Mouse (Mus musculus): ENCODE data around the gene Fam47e. TPM values are rescaled to one million over a fixed set of nuclear protein-coding genes. Genes with fewer than 3 reads are reported as not detected.
"Not testable (repeated sequence)": the region's sequence is repeated elsewhere in the genome, so short reads cannot be mapped to it uniquely, and the experiment has no call there.

Fam47e gene
- not detected in 2 replicates for total RNA-seq (2017)

DNA sequence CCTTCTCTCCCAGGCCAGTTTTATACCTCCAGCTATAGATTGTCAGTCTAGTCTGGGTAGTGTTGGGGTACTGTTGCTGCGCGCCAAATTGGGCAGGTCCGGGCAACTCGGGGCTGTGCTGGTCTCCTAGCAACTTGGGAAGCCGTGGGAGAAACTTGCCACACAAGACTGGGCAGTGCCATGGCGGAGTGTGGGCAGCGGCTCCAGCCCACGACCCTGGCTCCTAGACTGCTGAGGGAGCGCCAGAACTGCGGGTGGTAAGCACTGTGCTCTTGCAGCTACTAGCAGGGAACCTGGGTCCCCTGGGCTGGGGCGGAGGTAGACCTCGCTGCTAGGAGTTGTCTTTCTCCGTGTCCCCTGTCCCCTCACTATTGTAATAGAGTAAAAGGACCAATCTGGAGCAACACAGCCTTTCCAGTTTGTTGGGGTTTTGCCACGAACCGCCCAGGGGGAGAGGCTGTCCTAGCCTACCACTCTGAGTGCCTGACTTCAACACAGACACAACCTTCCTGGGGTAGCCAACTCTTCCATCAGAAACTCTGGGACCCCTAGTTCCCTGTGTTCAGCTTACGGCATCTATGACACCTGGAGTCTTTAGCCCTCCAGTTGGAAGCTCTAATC is at the start of gene Fam47e:
TSS of gene Fam47e (plus strand) at position 179 of the 621 bp plus-strand sequence.
- peak; percentile 39; the same call in 1 of the 2 replicates for ATAC-seq (replicated peaks; ENCODE audit: low read depth, poor library complexity, severe bottlenecking)

DNA sequence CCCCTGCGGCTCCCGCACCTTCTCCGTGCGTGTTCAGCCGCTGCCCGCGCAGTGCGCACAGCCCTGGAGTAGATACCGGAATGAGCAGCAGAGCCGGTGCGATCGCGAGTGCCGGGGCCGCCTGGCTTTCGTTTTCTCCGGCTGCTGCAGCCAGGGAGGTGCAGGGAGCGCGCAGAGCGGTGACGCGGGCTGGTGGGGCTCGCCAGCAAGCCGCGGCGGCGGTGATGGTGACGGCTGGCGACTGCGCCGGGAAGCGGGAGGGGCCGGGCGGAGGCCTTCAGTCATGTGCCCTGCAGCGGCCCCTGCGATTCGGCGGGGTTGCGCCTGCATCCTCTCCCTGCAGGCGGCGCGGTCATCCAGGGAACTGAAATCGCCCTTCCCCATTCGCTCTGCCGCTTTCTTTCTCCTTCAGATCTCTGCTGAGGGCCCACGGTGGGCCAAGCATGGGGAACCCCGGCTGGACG is 49.4 kb upstream of the Fam47e start:
- peak; percentile 80 for ATAC-seq (replicated peaks; ENCODE audit: low read depth, poor library complexity, severe bottlenecking)

DNA sequence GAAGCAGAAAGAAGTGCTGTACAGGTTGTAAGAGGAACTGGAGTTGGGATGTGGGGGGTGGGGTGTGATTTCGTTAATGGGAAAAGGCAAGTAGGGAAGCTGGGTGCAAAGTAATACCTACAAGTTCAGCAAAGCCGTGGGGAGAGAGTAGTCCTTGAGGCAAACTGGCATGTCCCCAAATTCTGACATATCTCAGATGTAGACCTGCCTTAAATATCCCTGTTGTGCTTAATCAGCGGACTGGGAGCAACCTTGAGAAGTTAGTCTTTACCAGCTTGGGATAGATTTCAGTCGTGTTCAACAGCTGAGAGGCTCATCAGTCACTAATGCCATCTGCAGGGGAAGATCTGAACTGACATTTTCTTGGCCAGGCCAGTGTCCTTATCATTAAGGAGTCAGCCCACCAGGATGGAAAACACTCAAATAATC is 48.6 kb upstream of the Fam47e start:
- peak; percentile 16; the same call in 1 of the 2 replicates for ATAC-seq (replicated peaks; ENCODE audit: low read depth, poor library complexity, severe bottlenecking)

DNA sequence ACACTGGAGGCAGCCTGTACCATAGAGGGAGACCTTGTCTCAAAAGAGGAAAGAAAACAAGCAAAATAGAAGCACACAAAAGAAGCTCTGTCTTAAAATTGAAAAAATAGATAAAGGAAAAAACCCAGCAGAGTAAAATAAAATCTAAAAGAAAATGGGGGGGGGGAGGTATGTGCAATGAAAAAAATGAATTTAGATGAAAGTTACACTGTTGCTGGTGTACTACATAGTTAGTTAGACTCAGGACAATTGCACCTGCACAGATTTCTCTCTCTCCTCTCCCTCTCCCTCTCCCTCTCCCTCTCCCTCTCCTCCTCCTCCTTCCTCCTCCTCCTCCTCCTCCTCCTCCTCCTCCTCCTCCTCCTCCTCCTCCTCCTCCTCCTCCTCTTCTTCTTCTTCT is 48.1 kb upstream of the Fam47e start, which contains the start of gene Scarb2:
TSS of gene Scarb2 (minus strand) at position 101 of the 400 bp plus-strand sequence.
- no peak for ATAC-seq (replicated peaks; ENCODE audit: low read depth, poor library complexity, severe bottlenecking)

DNA sequence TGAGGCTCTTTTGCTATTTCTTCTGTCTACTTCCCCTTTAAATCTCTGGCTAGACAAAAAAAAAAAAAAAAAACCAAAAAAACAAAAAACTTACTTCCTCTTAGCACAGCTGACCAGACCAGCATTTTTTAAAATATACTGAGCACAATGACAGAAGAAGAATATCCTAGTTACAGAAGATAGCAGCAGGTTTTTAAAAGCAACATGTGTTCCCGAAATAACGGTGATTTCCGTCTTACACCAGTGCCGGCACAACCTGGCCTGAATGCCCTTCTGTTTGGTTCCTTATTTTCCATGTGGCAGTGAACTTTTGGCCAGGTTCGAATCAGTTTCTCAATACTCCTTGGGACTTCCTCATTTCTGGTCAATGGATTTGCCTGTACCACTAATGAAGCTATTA is 46.0 kb upstream of the Fam47e start:
- ATAC-seq (replicated peaks; ENCODE audit: low read depth, poor library complexity, severe bottlenecking), result peak; percentile 33

DNA sequence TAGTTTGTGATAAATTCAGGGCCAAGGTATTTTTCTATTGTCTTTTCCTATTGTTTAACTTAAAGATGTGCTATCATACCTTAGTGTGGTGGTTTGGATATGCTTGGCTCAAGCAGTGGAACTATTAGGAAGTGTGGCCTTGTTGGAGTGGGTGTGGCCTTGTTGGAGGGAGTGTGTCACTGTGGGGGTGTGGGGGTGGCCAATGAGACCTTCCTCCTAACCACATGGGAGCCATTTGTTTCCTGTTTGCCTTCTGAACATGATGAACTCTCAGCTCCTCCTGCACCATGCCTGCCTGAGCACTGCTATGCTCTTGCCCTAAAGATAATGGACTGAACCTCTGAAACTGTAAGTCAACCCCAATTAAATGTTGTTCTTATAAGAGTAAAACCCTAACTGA is 43.6 kb upstream of the Fam47e start:
- ATAC-seq (replicated peaks; ENCODE audit: low read depth, poor library complexity, severe bottlenecking), result peak; percentile 45

DNA sequence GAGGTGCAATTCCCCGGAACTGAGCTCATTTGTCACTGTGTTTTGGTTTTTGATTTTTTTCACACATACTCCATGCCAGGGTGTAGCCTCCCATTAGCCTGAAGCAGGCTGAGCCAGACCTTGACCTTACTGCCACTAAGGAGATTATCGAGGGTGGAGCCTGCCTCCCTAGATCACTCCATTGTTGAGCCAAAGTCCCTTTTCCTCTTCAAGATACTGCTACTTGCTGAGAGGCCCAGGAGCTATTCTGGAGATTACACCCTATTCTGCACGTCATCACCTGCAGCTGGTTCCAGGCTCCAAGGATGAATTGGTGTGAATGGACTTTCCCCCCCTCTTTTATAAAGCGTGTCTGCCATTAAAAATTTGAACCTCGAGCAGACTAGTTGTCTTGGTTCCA is 42.8 kb upstream of the Fam47e start:
- no peak for ATAC-seq (replicated peaks; ENCODE audit: low read depth, poor library complexity, severe bottlenecking)

DNA sequence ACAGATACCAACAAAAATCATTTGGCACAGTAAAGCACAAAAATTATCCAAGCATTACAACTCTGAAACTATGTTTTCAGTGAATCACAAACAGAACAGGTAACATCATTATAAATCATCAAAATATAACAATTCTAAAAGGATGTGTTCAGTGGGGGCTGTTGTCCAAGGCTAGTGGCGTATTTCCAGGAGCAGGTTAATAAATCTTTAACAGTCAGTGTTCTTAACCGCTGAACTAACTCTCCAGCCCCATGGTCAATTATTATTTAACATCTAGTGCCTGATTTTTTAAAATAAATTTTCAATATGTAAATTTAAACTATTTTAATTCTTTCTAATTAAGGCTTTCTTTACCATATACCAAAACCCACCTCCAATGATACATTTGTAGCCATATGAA is 33.7 kb upstream of the Fam47e start:
- not testable (repeated sequence) for ATAC-seq (replicated peaks; ENCODE audit: low read depth, poor library complexity, severe bottlenecking)

DNA sequence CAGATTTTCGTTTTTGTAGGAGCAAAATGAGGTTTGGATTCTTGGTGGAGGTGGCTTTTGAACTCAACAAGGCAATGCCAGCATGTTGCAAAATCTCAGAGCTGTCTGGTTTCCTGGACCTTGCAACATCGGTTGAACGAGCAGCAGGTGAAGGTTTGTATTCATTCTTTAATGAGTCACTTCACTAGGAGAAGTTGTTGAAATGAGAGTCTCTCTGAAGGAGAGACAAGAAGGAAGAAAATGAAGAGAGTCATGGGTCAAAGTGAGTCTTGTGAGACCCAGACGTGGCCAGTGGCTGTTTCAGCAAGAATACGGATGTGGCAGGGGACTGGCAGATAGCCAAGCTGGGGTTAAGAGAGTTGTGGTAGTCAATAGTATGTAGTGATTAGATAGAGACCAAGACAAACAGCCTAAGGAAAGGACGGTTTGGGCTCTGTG is 30.0 kb upstream of the Fam47e start:
- ATAC-seq (replicated peaks; ENCODE audit: low read depth, poor library complexity, severe bottlenecking), result peak; percentile 95

DNA sequence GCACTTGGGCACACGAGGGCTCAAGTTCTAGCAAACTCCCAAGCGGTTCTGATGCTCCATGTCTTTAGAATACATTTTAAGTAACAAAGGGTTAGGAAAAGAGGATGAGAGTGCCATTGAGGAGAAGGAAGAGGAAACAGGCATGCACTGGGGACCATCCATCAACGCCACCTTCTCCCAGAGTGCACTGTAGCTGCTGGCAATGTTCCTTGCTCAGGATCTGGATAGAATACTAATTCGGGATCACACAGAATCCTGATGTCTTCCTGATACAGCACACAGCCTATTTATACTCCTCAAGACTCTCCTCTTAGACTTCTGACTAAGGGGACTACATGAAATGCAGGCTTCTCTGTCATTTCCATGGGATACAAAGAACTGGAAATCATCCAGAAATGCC is 15.2 kb upstream of the Fam47e start:
- ATAC-seq (replicated peaks; ENCODE audit: low read depth, poor library complexity, severe bottlenecking), result no peak

DNA sequence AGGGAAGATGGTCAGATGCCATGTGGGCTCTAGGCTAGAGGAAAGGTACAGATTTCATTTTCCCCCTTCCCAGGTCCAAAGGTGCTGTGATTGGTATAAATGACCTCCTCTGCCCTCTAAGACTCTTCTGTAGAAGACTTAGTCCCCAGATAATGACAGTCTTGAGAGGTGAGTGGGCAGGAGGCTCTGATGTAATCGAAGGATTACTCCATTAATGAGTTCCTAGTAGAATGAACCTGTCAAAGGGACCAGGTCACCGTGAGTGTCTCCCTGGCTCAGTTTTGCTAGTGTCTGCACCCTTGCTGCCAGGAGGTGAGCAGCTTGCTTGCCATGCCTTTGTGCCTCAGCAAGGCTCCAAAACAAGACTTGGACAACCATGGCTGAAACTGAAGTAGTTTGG is 2.3 kb upstream of the Fam47e start:
- no peak for ATAC-seq (replicated peaks; ENCODE audit: low read depth, poor library complexity, severe bottlenecking)

DNA sequence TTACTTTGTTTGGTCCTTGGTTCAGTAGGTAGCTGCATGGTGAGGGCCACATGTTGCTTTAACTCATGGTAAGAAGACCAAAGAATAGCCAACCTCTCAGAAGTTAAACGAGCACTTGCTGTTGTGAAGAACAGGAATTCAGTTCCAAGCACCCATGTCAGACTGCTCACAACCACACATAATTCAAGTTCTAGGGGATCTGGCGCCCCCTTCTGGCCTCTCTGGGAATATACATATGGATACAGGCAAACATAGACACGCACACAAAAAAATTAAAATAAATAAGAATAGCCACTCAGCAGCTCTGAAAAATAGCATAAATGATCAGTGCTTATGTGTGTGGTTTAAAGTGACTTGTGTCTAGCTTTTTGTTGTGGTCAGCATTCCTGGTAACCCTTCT is 930 bp upstream of the Fam47e start:
- ATAC-seq (replicated peaks; ENCODE audit: low read depth, poor library complexity, severe bottlenecking), result no peak

DNA sequence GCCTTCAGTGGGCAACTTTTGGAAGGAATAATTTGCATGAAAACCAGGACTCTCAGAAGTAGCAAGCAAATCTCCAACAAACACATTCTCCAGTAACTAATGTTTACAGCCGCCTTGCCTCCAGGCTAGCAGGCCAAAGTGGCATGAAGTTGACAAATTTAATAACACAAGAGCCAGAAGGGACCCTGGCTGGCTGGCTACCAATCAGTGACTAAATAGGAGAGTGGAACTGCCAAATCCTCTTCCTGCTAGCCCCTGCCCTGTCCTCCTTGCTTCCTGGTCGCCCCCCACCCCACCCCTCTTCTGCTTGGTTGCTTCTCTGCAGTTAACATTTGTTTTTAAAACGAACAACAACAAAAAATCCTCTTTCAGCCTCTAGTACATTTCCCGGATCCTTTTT is 426 bp upstream of the Fam47e start:
- no peak for ATAC-seq (replicated peaks; ENCODE audit: low read depth, poor library complexity, severe bottlenecking)

DNA sequence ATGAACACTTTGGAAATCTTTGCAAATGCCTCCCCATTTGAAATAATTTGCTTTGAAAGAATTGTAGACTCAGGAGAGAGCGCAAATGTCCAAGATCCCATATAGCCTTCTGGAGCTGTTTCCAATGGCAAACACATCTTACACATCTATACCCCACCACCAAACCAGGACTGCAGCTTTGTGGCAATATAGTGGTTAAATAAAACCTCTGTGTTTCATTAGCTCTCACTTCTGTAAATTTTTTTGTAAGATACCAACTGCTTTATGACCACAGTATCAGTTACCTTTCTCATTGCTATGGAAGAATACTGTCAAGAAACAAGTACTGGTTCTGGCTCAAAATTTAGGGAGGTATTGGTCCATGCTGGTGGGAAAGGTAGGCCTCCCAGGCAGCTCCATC is 1.0 kb downstream of the Fam47e start:
- ATAC-seq (replicated peaks; ENCODE audit: low read depth, poor library complexity, severe bottlenecking), result 0 out of 2 replicates have a peak, but pooled peaks have one; percentile 47

DNA sequence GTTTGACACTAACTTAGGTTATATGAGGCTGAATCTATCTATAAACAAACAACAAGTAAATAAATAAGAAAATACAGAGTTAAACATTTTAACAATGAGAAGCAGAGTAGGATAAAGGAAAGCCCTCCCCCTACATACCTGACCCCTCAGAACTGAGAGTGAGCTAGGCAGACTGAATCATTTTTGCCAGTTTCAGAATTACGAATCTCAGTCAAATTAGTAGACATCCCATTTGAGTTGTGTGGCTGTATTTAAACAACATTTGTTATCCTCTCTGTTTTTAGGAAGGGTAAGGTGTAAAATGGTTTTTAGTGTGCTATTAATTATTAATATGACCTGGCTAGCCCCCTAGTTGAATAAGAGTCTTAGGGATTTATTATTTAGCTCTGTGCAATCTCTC is 2.6 kb downstream of the Fam47e start:
- ATAC-seq (replicated peaks; ENCODE audit: low read depth, poor library complexity, severe bottlenecking), result no peak

DNA sequence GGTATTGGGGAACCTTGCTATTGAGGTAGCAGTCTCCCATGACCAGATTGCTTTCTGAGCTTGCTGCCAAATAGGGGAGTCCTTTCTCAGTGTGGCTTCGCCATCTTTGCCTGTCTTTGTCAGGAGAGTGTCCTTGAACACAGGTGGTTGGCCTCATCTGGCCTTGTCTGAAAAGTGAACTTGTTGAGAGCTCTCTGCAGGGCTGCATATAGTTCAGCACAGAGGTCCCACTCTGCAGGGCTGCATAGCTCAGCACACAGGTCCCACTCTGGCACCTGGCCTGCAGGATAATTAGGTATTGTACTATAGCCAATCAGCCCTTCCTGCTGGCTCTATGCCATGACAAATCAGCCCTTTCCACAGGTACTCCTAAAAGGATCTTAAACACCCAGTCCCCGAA is 5.3 kb downstream of the Fam47e start:
- no peak for ATAC-seq (replicated peaks; ENCODE audit: low read depth, poor library complexity, severe bottlenecking)

DNA sequence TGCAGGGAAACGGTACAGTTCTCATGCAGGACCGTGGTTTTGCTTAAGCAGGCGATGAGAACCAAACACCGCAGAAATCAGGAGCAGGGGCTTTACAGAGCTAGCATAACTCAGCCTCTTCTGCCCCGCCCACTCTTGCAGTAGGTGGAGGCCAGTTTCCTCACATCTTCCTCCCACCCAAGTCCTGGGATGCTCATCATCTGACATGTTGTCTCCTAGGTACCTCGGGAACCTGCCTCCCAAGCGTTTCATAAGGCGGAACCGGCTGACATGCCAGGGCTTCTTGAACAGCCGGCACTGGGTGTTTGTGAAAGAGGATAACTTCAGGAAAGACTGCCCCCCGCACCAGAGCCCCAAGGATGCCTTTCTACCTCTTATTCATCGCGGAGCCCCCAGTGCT is 7.1 kb downstream of the Fam47e start:
- ATAC-seq (replicated peaks; ENCODE audit: low read depth, poor library complexity, severe bottlenecking), result no peak

DNA sequence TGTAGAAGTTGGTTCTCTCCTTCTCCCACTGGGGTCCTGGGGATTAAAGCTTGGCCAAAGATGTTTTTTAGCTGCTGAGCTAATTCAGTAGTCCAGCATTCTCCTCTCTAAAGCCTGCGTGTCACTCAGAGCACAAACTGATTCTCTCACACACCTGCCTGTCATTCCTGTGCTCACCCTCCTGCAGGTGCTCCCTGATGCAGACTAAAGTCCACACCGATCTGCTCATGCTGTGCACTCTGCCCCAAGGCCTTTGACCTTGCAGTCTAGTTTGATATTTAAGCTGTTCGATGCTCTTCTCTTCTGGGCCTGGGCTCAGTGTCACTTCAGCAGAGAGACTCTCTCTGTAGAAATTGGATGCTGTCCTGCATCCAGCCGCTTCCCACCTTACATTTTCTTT is 16.4 kb downstream of the Fam47e start:
- no peak for ATAC-seq (replicated peaks; ENCODE audit: low read depth, poor library complexity, severe bottlenecking)

DNA sequence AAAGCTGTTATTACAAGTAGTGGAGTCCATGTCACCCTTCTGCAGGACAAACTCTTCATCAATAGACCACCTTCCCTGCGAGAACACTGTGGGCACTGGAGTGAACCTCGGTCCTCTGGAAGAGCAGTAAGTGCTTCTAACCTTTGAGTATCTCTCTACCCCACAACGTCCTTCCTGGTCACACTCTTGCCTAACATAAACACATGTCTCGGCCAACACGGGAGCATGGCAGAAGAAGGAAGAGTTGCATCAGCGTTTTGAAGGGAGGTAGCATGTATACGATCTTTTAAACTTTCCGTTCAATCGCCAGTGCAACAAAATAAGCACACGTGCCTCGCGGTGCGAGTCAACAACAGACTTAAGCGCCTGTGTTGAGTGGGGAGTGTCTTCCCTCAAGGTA is 24.7 kb downstream of the Fam47e start:
- no peak for ATAC-seq (replicated peaks; ENCODE audit: low read depth, poor library complexity, severe bottlenecking)

DNA sequence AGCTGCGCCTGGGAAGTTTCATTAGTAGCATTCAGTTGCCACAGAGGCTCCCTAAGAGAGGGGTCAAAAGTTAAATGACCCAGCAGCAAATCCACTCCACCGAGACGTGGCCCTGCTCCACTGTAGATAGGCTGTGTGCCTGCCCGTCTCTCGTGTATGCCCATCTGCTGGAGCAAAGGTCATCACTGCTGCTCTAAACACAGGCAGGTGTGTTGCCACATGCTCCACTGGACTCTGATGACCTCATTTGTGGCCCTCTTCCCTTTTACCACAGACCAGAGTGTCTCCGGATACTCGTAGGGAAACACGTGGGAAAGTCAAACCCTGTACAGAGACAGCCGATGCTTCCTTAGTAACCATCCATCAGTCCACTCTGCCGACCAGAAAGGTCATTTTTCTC is 31.1 kb downstream of the Fam47e start:
- no peak for ATAC-seq (replicated peaks; ENCODE audit: low read depth, poor library complexity, severe bottlenecking)

DNA sequence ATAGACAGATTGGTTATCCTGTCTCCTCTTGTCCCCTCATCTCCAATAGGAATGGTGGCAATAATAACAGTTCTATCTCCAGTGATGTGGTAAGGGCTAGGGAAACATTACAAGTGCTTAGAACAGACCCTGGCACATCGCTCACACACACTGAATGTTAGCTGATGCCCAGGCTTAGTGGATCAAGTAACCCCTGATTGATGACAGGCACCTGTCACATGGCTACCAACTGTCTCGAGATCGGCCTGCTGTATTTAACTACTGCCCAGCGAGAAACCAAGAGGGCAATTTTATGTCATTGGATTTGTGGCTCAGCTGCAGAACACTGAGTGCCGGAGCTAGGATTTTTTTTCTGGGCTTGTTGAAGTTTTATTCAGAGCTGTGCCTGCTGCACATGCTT is 40.2 kb downstream of the Fam47e start:
- no peak for ATAC-seq (replicated peaks; ENCODE audit: low read depth, poor library complexity, severe bottlenecking)

DNA sequence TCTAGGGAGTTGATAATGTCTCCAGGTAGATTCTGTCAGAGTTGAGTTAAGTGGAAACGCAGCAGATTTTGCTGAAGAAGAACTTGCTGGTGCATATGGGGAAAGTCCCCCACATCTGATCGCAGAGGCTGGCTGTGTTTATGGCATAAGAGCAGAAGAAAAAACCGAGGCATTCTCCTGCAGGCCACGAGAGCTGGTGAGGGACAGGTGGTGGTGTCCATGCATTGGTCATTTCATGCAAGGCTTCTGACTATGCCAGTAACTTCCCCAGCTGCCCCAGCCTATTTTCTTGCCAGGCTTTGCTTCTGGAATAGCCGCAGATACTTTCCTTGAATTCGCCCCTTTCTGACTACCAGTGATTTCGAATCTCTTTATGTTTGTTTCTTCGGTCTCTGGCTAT is 42.0 kb downstream of the Fam47e start:
- no peak for ATAC-seq (replicated peaks; ENCODE audit: low read depth, poor library complexity, severe bottlenecking)
